Mouse (Mus musculus) liver, embryonic 14.5 days (tissue): ENCODE data around the gene Lefty2. TPM values are rescaled to one million over a fixed set of nuclear protein-coding genes. Genes with fewer than 3 reads are reported as not detected.
A peak's percentile ranks its signal among the peaks of the same experiment; 100 is the strongest.

Experiments
- ATAC-seq: fragments of 200-750 bp; cut with Nextera tagmentation; 2 replicates; pipeline ENCODE4 v1.8.0; 2017; ENCODE audit warnings: moderate number of reproducible peaks, mild to moderate bottlenecking, moderate library complexity; ENCODE audit not compliant: insufficient read depth
- DNase-seq, 3 experiments: peaks; one replicate each; pipeline ENCODE4 v3.0.0-alpha.2; 2012 to 2013; ENCODE audit warnings: low read depth in 3 of 3, low spot score in 3 of 3
- H3K27ac ChIP-seq: fragments of 300-500 bp; sonication (generic); 2 replicates; pipeline ENCODE4 v1.5.1; 2014; ENCODE audit warnings: moderate library complexity, mild to moderate bottlenecking, control low read depth, inconsistent platforms
- H3K27me3 ChIP-seq: fragments of 300-500 bp; sonication (generic); 2 replicates; pipeline ENCODE4 v1.6.1; 2014; ENCODE audit warnings: mild to moderate bottlenecking, low read length, moderate library complexity; ENCODE audit not compliant: control insufficient read depth, insufficient read depth
- H3K36me3 ChIP-seq: fragments of 300-500 bp; sonication (generic); replicated peaks from 2 replicates; pipeline ENCODE4 v1.6.1; 2014; ENCODE audit warnings: low read depth; ENCODE audit not compliant: control insufficient read depth, insufficient read depth
- H3K4me1 ChIP-seq, 2 experiments: fragments of 200-500 bp in 1 of 2; fragments of 300-500 bp in 1 of 2; sonication (generic) in 1 of 2; replicated peaks; 2 replicates each; pipeline ENCODE4 v1.6.1; 2012 to 2014; ENCODE audit warnings: antibody characterized with exemption in 1 of 2, inconsistent platforms in 1 of 2, low read length in 1 of 2; ENCODE audit not compliant: control insufficient read depth in 2 of 2, insufficient read depth in 2 of 2
- H3K4me2 ChIP-seq: fragments of 300-500 bp; sonication (generic); 2 replicates; pipeline ENCODE4 v1.6.1; 2014; ENCODE audit warnings: low read depth, mild to moderate bottlenecking, control low read depth, moderate library complexity
- H3K4me3 ChIP-seq, 2 experiments: fragments of 200-500 bp in 1 of 2; fragments of 300-500 bp in 1 of 2; sonication (generic) in 1 of 2; 2 replicates each; pipeline ENCODE4 v1.5.1; 2012 to 2014; ENCODE audit warnings: low read depth in 2 of 2, low read length in 2 of 2, mild to moderate bottlenecking in 2 of 2, control low read depth in 1 of 2, inconsistent platforms in 1 of 2, moderate library complexity in 1 of 2; ENCODE audit not compliant: insufficient read depth in 1 of 2
- H3K9ac ChIP-seq: fragments of 300-500 bp; sonication (generic); replicated peaks from 2 replicates; pipeline ENCODE4 v1.6.1; 2014; ENCODE audit warnings: mild to moderate bottlenecking, control low read depth, moderate library complexity
- H3K9me3 ChIP-seq: fragments of 300-500 bp; sonication (generic); 2 replicates; pipeline ENCODE4 v1.6.1; 2016; ENCODE audit warnings: low read length, mixed read lengths; ENCODE audit not compliant: control insufficient read depth
- CTCF ChIP-seq: IDR thresholded peaks from 2 replicates; pipeline ENCODE4 v1.5.1; 2016; ENCODE audit warnings: antibody characterized with exemption, low read depth, control low read depth
- EP300 ChIP-seq: IDR thresholded peaks from 2 replicates; pipeline ENCODE4 v1.6.1; 2016; ENCODE audit warnings: antibody characterized with exemption, low read depth
- WGBS: fragments of 180-500 bp; shearing (Covaris S2); extraction: QIAGEN DNeasy Blood & Tissue Kit; methylation state at CpG from one replicate; pipeline ENCODE4 v1.1.7; 2014; ENCODE audit not compliant: insufficient replicate concordance; 5-methylcytosine and 5-hydroxymethylcytosine counted together
- polyA plus RNA-seq, 2 experiments: library from polyadenylated mRNA; depleted of rRNA in 1 of 2; stranded (reverse) in 1 of 2; unstranded in 1 of 2; fragments of >200 nt; fragmentation: Nextera tagmentation in 1 of 2; extraction: Ambion mirVana in 1 of 2; gene quantifications; 2 replicates each; pipeline versions ENCODE4 v1.2.1 to v1.2.3; 2012 to 2014

The Lefty2 gene
- polyA plus RNA-seq, 2 experiments = not detected

DNA sequence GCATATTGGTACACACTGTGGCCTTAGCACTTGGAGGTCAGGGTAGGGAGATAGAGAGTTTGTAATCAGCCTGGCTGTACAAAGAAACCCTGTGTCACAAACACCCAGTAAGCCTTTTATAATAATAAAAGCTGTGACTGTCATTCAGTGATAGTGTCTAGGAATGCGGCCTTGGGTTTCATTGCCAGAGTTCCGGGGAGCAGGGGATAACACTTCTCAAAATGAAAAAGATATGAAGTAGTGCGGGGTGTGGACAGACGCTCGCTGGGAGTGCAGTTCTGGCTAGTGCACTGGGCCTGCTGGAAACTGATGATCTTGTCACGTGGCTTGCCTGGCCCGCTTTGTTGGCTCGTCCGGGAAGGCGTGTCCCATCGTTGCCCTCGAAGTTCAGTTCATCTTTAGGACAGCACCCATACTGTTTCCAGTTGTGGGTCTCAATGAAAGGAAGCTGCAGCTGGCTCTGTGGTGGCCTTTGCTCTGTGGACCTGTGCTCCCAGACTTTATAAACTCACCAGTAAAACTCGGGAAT, 22.7 kb upstream of the Lefty2 start:
- no peak for TF ChIP-seq EP300
- no peak for TF ChIP-seq CTCF
- Histone ChIP-seq H3K36me3 (peaks cover 28% of the 10 kb centered on the region), H3K9ac (no peak overlapping the region), H3K9me3 (no peaks in the 10 kb centered on the region), H3K4me3 (no peak overlapping the region), H3K27me3 (no peaks in the 10 kb centered on the region), H3K4me1 (0 out of 4 replicates have a peak, but pooled peaks cover 0 to 3% of the 10 kb centered on the region in 2 experiments), H3K27ac (no peak overlapping the region), H3K4me2 (no peak overlapping the region)
- DNase-seq = no peak
- no peak for ATAC-seq
- 76% methylated on average over 13 of the region's 13 CpGs for WGBS

DNA sequence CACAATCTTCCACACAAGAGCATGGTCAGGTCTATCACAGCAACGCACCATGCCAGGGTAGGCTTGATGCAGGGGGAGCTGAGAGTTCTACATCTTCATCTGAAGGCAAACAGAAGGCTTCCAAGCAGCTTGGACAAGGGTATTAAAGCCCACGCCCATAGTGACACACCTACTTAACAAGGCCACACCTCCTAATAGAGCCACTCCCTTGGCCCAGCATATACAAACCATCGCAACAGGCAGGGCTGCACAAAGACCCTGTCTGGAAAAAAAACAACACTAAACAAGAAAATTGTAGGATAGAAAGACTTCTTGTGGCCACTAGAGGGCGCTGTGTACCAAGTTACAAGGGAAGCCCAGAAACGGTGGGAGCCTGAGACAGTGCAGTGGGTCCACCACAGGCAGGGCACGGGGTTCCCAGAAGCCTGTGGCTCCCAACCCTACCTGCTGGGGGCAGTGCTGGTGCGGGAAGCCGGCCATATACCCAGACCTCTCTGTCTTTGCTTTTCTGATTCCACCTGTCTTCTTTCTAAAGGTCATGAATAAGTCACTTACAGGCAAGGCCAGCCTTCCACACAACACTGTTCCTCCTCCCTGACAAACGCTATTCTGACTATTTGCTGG, 18.9 kb upstream of the Lefty2 start:
- WGBS = 13% methylated on average over 9 of the region's 9 CpGs
- TF ChIP-seq EP300 (no peak), CTCF (peak; percentile 92)
- Histone ChIP-seq H3K9me3 (no peaks in the 10 kb centered on the region), H3K4me1 (0 out of 4 replicates have a peak, but pooled peaks cover 0 to 3% of the 10 kb centered on the region in 2 experiments), H3K4me3 (no peak overlapping the region), H3K27ac (no peak overlapping the region), H3K27me3 (no peaks in the 10 kb centered on the region), H3K9ac (no peak overlapping the region), H3K36me3 (no peaks in the 10 kb centered on the region), H3K4me2 (no peak overlapping the region)
- peak; percentile 56 to 69 (median 58) for DNase-seq
- peak; percentile 73 for ATAC-seq

DNA sequence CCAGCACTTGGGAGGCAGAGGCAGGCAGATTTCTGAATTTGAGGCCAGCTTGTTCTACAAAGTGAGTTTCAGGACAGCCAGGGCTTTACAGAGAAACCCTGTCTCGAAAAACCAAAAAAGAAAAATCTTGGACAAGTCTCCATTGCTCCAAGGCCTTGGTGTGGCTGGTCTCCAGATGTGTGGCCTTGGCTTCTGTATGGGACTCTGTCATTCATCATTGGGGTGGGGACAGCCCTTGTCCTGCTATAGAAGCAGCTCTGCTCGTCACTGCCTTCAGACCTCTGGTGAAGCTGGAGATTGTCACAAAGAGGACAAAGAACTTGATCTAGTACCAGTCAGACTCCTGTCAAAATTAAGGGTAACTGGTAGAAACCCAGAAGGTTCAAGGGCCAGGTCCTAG, 18.3 kb upstream of the Lefty2 start:
- Histone ChIP-seq H3K9ac (no peak overlapping the region), H3K4me1 (0 out of 4 replicates have a peak, but pooled peaks cover 0 to 3% of the 10 kb centered on the region in 2 experiments), H3K9me3 (no peaks in the 10 kb centered on the region), H3K27ac (no peak overlapping the region), H3K4me3 (no peak overlapping the region), H3K36me3 (no peaks in the 10 kb centered on the region), H3K4me2 (no peak overlapping the region), H3K27me3 (no peaks in the 10 kb centered on the region)
- 62% methylated on average over 2 of the region's 2 CpGs for WGBS
- TF ChIP-seq EP300 (no peak), CTCF (no peak)
- no peak for DNase-seq
- ATAC-seq = no peak

DNA sequence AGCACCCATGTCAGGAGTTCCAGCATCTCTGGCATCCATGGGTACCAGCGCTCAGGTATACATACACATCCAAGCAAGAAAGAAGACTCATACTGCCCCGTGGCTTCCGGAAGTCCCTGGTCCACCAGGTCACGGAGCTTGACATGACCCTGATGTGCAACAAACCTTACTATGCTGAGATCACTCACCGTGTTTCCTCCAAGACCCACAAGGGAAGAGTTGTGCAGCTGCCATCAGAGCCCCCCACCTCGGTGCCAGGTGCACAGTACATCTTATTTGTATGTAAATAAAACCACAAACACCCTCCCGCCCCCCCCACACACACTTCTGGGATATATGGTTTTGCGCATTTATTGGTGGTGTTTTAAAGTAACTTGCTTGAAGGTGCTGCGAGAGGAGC, 17.8 kb upstream of the Lefty2 start:
- WGBS = 72% methylated on average over 9 of the region's 9 CpGs
- no peak overlapping the region for H3K27ac ChIP-seq
- H3K9ac ChIP-seq = no peak overlapping the region
- DNase-seq = no peak
- no peak overlapping the region for H3K4me3 ChIP-seq
- no peaks in the 10 kb centered on the region for H3K9me3 ChIP-seq
- H3K4me1 ChIP-seq = 0 out of 4 replicates have a peak, but pooled peaks cover 0 to 3% of the 10 kb centered on the region in 2 experiments
- no peak for ATAC-seq
- no peak for TF ChIP-seq CTCF
- no peak for TF ChIP-seq EP300
- no peaks in the 10 kb centered on the region for H3K36me3 ChIP-seq
- no peaks in the 10 kb centered on the region for H3K27me3 ChIP-seq
- no peak overlapping the region for H3K4me2 ChIP-seq

DNA sequence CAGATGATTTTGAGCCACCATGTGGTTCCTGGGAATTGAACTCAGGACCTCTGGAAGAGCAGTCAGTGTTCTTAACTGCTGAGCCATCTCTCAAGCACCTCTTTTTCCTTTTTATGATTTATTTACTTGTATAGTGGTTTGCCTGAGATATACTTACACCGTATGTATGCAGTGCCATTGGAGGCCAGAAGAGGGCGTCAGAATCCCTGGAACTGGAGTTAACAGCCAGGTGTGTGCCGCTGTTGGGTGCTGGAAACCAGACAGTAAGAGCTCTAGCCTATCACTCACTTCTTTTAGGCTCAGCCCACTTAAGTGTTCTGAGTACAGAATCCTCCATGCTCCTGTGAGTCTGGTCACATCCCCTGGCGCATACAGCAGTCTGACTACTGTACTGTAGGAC, 15.4 kb upstream of the Lefty2 start:
- 63% methylated on average over 4 of the region's 4 CpGs for WGBS
- peak; percentile 47 for TF ChIP-seq CTCF
- no peak for TF ChIP-seq EP300
- Histone ChIP-seq H3K4me1 (0 out of 4 replicates have a peak, but pooled peaks cover 0 to 5% of the 10 kb centered on the region in 2 experiments), H3K4me3 (no peak overlapping the region), H3K27ac (no peak overlapping the region), H3K36me3 (no peaks in the 10 kb centered on the region), H3K9ac (no peak overlapping the region), H3K27me3 (no peaks in the 10 kb centered on the region), H3K4me2 (no peak overlapping the region), H3K9me3 (no peaks in the 10 kb centered on the region)
- DNase-seq (no peak), ATAC-seq (no peak)
